Mouse (Mus musculus) cerebellum, postnatal 25 days (tissue): ENCODE measurements at regions not wholly inside any gene's neighbourhood (a gene's known extent, or its start where the extent isn't known, plus 50 kb on each side); places are given as distances from the start of the nearest gene placed in this dataset.
"Not testable (repeated sequence)": the region's sequence is repeated elsewhere in the genome, so short reads cannot be mapped to it uniquely, and the experiment has no call there.

Experiments used
- DNase-seq, 2 experiments: peaks; one replicate each; pipeline ENCODE4 v3.0.0; 2021; ENCODE audit warnings: mixed read lengths in 2 of 2

GRCm38 (mm10) chr2:114723971-114724666 is 69.4 kb upstream of the Dph6 start:
- no peak for DNase-seq

GRCm38 (mm10) chr2:114727197-114727596 is 72.4 kb upstream of the Dph6 start:
- no peak for DNase-seq

- DNase-seq, result no peak
These were observed 80.3 kb upstream of the Dph6 start for GRCm38 (mm10) chr2:114734861-114735569.

- no peak for DNase-seq
These were observed 84.9 kb upstream of the Dph6 start for GRCm38 (mm10) chr2:114739421-114740212.

- DNase-seq, result no peak
These were observed 108.5 kb upstream of the Dph6 start for GRCm38 (mm10) chr2:114763276-114763675.

- not testable (repeated sequence) for DNase-seq
These were observed 119.0 kb upstream of the Dph6 start for GRCm38 (mm10) chr2:114773723-114774122.

- no peak for DNase-seq
These were observed 119.5 kb upstream of the Dph6 start for GRCm38 (mm10) chr2:114774278-114774677.

- no peak for DNase-seq
These were observed 120.8 kb upstream of the Dph6 start for GRCm38 (mm10) chr2:114775532-114775931.

GRCm38 (mm10) chr2:114776176-114776575 is 121.4 kb upstream of the Dph6 start:
- no peak for DNase-seq

- DNase-seq, result no peak
These were observed 127.7 kb upstream of the Dph6 start for GRCm38 (mm10) chr2:114782450-114782849.

- peak in 1 of 2 experiments; percentile 18 for DNase-seq
These were observed 129.4 kb upstream of the Dph6 start for GRCm38 (mm10) chr2:114784191-114784590.

GRCm38 (mm10) chr2:114788251-114788650 is 133.5 kb upstream of the Dph6 start:
- DNase-seq, result no peak

- no peak for DNase-seq
These were observed 142.0 kb upstream of the Dph6 start for GRCm38 (mm10) chr2:114796630-114797290.

GRCm38 (mm10) chr2:114797291-114797650 is 142.5 kb upstream of the Dph6 start:
- DNase-seq, result no peak

GRCm38 (mm10) chr2:114803241-114803640 is 148.5 kb upstream of the Dph6 start:
- DNase-seq, result no peak

- DNase-seq, result no peak
These were observed 149.2 kb upstream of the Dph6 start for GRCm38 (mm10) chr2:114803928-114804327.

- no peak for DNase-seq
These were observed 150.8 kb upstream of the Dph6 start for GRCm38 (mm10) chr2:114805436-114806047.

- no peak for DNase-seq
These were observed 153.3 kb upstream of the Dph6 start for GRCm38 (mm10) chr2:114808046-114808445.

GRCm38 (mm10) chr2:114812141-114812902 is 157.6 kb upstream of the Dph6 start:
- DNase-seq, result no peak

GRCm38 (mm10) chr2:114812903-114813290 is 158.1 kb upstream of the Dph6 start:
- DNase-seq, result no peak

GRCm38 (mm10) chr2:114822657-114823056 is 167.9 kb upstream of the Dph6 start:
- DNase-seq, result no peak

- DNase-seq, result no peak
These were observed 173.4 kb upstream of the Dph6 start for GRCm38 (mm10) chr2:114828192-114828591.
